Mouse (Mus musculus) E14TG2a.4 (cell line): ENCODE measurements around the gene Gtsf1l.

ENCODE experiments used
- CTCF ChIP-seq: conservative IDR thresholded peaks from 2 replicates; pipeline ENCODE4 v1.5.1; 2014; ENCODE audit warnings: low read length
- NANOG ChIP-seq: IDR thresholded peaks from 2 replicates; pipeline ENCODE4 v1.6.1; 2014; ENCODE audit warnings: borderline replicate concordance, low read length, mixed read lengths
- POU5F1 ChIP-seq: IDR thresholded peaks from 2 replicates; pipeline ENCODE4 v1.6.1; 2014; ENCODE audit warnings: low read length, borderline replicate concordance

GRCm38 (mm10) chr2:163087728-163088127 lies at the start of gene Gtsf1l:
- no peak for TF ChIP-seq CTCF
- no peak for TF ChIP-seq POU5F1
- TF ChIP-seq NANOG, result no peak
